Mouse (Mus musculus) A20 (cell line): ENCODE data around the gene Crat.

ENCODE experiments used
- DNase-seq: peaks from one replicate; pipeline ENCODE4 v3.0.0-alpha.2; 2011; ENCODE audit warnings: low read depth, low spot score

The Crat gene

GRCm38 (mm10) chr2:30440701-30441517 is 25.3 kb upstream of the Crat start:
- peak; percentile 77 for DNase-seq

DNA sequence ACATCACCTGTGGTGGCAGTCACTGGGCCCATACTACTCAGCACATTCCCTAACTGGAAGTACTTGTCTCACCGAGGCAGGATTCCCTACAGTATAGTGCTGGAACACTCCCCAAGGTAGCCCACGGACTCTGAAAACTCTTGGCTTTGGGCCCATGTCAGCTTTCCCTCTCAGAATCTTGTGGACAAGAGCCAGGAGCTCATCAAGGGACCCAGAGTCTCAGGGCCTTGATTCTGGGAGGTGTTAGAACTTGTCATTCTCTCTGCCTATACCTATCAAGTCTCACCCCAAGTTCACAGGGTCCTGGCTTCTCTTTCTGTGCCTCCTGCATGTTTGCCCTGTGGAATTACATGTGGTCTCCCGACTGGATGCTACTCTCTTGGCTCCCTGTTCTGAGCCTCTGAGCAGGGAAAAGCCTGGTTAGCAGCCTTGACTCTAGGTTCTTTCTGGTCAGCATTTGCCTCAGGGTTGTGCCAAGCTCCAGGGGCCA is 24.6 kb upstream of the Crat start:
- DNase-seq = no peak

DNA sequence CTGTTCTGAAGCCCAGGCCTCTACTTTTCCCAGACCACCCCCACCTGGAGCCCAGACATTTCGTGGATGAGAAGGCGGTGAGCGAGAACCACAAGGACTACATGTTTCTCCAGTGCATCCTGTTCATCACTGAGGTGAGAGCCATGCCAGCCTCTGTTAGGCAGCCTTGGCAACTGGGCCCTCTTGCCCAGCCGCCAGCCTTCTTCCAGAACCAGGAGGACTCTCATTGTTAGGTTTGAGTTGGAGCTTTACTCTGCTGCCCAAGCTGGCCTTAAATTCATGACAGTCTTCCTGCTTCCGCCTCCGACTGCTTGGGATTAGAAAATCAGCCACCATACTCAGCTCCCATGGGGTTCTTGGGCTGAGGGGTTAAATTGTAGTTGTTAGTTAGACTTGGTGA is 24.0 kb upstream of the Crat start:
- no peak for DNase-seq

GRCm38 (mm10) chr2:30437791-30438190 is 22.2 kb upstream of the Crat start:
- no peak for DNase-seq

GRCm38 (mm10) chr2:30436809-30437208 is 21.2 kb upstream of the Crat start:
- no peak for DNase-seq

GRCm38 (mm10) chr2:30436156-30436545 is 20.5 kb upstream of the Crat start:
- no peak for DNase-seq

DNA sequence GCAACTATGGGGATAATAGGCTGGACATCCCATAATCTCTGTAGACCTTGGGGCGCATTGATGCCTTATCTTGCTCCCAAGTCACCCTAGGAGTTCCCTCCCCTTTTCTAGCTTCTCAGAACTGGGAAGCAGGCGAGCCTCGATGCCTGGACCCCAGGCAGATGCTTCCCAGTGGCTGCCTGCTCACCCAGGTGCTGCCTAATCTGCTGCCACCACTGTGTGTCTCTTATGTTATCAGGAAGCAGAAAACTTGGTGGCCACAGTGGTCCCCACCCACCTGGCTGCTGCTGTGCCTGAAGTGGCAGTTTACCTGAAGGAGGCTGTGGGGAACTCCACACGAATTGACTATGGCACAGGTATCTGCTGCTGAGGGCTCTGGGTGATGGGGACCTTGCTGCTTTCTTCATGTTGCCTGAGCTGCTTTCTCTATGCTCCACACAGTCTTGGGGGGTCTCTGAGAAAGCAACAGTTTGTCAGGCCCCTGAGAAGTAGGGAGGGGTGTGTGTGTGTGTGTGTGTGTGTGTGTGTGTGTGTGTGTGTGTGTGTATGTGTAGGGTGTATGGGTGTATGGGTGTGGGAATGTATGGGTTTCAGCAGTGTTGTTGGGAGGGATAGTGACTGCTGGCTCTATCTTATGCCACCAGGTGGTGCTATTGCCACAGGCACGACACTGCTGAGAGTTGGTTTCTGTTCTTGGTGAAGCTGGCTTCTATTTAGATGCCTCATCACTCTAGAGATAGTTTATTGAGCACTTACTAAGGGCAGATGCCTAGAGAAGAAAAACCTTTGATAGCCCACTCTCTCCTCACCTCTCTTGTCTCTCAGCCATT is 19.9 kb upstream of the Crat start:
- peak; percentile 67 for DNase-seq

DNA sequence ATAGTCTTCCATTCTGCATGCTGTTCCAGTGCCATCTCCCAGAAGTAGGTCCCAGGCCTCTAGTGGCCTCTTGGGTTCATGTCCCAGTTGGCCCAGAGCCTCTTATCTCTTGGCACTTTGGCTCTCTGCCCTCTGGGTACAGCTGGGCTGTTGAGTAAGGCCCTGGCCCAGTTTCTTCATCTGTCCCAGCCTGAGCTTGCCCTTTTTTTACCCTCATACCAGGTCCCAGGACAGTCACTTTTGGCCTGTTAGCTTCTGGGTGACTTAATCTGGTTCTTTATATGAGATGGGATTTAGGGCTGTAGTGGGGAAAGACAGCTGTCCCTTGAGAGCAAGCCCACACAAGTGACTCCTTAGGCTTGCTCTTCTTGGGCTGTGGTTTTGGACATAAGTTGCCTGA is 13.5 kb upstream of the Crat start:
- DNase-seq = no peak

DNA sequence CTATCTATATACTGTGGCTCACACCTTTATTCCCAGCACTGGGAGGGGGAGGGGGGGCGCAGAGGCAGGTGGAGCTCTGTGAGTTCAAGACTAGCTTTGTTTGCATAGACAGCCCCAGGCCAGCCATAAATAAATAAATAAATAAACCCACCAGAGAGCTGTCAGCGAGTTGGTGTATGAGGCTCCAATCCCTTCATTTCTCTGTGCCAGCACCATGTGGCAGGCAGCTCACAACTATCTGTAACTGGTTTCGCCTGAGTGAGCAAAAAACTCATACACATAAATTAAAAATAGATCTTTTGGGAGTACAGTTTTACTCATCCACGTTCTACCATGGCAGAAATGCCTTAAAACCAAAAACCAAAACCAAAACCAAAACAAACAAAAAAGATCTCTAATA is 5.8 kb upstream of the Crat start:
- DNase-seq = peak; percentile 39

DNA sequence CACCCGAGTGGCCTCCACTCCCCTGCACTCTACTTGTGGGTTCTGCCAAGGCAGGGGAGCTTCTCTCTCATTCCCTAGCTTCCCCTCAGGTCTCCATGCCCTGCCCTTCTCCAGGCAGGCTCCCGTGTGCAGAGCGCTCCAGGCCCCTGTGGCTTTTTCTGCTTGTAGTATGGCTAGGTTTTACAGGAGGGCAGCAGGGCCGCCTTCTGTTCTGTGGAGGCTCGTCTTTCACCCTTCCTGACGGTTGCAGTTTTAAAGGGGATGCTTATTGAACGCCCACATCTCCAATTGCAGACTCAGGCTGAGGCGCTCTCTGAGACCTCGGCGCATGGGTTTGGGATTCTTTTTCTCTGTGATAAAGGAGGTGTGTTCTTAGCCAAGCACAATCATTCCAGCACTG is 3.5 kb upstream of the Crat start:
- DNase-seq = no peak

DNA sequence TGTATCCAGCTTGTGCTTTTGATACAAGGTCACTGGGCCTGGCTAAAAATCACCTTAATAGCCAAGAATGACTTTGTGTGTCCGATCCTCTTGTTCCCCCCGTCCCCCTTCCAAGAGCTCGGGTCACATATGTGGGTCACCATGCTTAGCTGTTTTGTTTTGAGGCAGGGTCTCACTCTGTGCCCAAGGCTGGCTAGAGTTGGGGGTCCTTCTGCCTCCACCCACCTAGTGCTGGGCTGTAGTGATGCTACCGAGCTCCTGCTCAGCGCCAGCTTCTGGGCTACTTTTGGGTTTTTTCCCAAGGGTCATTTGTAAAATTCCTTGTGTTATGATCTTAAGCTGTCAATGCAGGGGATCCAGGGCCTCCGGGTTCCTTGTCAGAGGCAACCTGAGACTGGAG is 2.6 kb upstream of the Crat start:
- DNase-seq = no peak

DNA sequence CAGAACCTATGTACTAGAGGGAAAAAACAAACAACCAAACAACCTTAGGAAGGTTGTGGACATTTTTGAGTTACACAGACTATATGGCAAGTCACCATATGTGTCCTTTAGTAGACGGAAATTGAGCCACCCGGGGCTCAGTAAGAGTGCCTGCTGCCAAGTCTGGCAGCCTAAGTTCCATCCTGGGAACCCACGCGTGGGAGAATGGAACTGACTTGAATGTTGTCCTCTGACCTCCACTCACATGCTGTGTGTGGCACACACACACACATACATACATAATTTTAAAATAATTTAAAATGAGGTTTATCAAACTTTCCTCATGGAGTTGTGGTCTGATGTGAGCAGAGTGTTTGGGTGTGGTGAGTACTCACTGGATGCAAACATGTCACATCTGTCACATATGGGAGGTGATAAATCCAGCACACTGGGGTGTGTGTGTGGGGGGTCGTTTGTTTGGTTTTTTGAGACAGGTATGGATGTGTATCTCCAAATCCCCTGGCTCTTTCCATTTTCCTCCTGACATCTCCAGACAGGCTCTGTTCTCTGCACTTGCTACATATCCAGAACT is 2.1 kb upstream of the Crat start:
- DNase-seq = peak; percentile 37

GRCm38 (mm10) chr2:30417154-30417553 is 1.5 kb upstream of the Crat start:
- peak; percentile 45 for DNase-seq

GRCm38 (mm10) chr2:30416649-30416965 is 994 bp upstream of the Crat start:
- no peak for DNase-seq

DNA sequence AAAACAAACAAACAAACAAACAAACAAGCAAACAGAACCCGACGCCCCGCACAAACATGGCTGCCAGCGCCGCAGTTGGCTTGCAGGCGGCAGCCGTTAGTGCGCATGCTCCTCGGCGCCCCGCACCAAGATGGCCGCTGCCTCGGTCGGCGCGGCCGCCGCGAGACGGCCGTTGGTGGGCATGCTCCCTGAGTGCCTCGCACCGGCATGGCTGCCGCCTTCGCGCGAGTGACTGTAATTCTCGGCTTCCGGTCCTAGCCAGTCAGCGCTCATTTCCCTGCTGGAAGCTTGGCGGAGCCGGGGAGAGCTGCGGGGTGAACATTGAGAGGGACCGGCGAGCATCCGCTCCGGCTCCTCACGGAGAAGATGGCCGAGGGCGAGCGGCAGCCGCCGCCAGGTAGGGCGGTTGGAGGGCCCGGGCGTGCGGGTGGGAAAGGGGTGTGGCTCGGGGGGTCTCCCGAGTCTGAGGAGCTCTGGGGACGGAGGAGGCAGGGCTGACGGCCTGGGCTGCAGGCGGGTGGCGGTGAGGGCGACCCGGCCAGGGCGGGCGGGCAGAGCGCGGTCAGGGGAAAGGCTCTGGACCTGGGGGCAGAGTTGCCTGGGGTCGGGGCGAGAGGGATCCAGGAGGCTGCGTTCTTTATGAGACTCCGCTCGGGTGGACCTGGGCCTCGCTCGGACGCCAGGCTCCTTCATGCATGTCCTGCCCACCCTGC is 479 bp upstream of the Crat start, which contains the start of gene Ptpa:
TSS of gene Ptpa (plus strand) at position 104 of the 713 bp plus-strand sequence.
- peak; percentile 93 for DNase-seq

- no peak for DNase-seq
These were observed 932 bp downstream of the Crat start for GRCm38 (mm10) chr2:30414681-30415080.

DNA sequence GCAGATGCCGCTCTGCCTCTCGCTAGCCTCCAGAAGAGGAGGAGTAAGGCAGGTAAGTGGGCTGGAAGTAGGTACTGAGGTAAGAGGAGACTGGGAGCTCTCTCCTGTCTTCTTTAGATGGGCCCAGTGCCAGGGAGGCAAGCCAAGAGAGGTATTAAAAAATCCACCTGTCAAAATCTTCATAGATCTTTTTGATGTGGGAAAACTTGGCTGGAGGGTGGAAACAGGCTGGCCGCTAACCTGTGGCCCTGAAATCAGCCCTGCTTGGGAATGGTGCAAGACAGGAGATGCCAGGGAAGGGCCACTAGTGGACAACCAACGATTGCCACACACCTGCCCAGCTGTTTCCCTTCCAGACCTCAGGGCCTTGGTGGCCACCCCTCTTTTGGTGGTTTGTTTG is 1.5 kb downstream of the Crat start:
- DNase-seq = no peak

DNA sequence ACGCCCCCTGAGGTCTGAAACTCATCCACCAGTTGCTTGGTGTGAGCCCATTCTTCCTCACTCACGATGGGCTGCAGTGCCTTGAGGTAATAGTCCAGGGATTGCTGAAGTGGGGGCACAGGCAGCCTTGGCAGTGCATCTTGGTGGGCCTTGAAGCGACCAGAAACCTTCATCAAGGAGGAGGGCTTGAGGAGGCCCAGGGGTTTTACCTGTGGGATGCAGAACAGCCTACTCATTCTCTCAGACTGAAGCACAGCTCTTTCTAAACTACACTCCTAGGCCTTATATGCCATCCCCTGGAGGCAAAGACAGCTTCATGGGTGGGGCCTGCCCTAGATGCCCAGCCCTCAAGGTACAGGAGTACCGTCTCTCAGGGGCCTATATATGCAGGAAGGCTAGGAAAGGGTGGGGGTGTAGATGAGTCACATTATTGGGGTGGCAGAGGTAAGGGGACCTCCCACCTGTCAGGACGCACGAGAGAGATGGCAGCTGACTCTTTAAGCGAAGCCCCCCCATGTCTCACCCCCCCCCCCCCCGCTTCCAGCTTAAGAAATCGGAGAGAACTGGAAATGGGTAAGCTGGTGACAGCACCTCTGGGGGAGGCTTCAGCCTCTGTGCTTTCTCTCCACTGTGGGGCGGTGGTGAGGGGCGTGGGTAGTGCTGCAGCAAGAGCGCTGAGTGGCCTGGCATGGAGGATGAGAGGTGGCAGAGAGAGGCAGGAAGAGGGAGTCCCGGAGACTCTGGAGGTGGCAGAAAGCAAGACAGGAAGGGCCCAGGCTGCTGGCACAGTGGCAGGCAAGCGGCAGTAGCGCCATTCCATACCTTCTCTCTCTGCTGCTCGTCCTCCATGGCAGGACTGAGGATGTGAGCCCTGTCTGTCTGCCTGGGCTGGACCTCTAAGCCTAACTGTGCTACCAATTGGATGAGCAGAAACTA is 2.3 kb downstream of the Crat start:
- no peak for DNase-seq

- no peak for DNase-seq
These were observed 6.0 kb downstream of the Crat start for GRCm38 (mm10) chr2:30409454-30410176.
